Mouse (Mus musculus) B cell, adult 2 months (primary cell): ENCODE measurements at regions not wholly inside any gene's neighbourhood (a gene's known extent, or its start where the extent isn't known, plus 50 kb on each side); places are given as distances from the start of the nearest gene placed in this dataset.

Experiments
- DNase-seq, 2 experiments: peaks; one replicate each; pipeline ENCODE4 v3.0.0; 2022

- DNase-seq, result no peak
Observed at GRCm38 (mm10) chr6:100517662-100518061, 153.3 kb downstream of the Shq1 start.

GRCm38 (mm10) chr6:100512676-100513075 lies 158.3 kb downstream of the Shq1 start:
- peak; percentile 65 to 69 for DNase-seq

GRCm38 (mm10) chr6:100510676-100511075 lies 160.3 kb downstream of the Shq1 start:
- DNase-seq, result no peak

GRCm38 (mm10) chr6:100505506-100506247 lies 165.3 kb downstream of the Shq1 start:
- DNase-seq, result no peak

- DNase-seq, result no peak
Observed at GRCm38 (mm10) chr6:100502961-100503782, 167.8 kb downstream of the Shq1 start.

GRCm38 (mm10) chr6:100502139-100502538 lies 168.8 kb downstream of the Shq1 start:
- no peak for DNase-seq

GRCm38 (mm10) chr6:100500741-100501140 lies 170.2 kb downstream of the Shq1 start:
- no peak for DNase-seq

- no peak for DNase-seq
Observed at GRCm38 (mm10) chr6:100500060-100500459, 170.9 kb downstream of the Shq1 start.

GRCm38 (mm10) chr6:100498861-100499271 lies 172.1 kb downstream of the Shq1 start:
- no peak for DNase-seq

GRCm38 (mm10) chr6:100498126-100498525 lies 172.8 kb downstream of the Shq1 start:
- DNase-seq, result no peak

GRCm38 (mm10) chr6:100496135-100496534 lies 174.8 kb downstream of the Shq1 start:
- DNase-seq, result no peak

- DNase-seq, result no peak
Observed at GRCm38 (mm10) chr6:100495131-100495530, 175.8 kb downstream of the Shq1 start.

- DNase-seq, result no peak
Observed at GRCm38 (mm10) chr6:100493558-100493957, 177.4 kb downstream of the Shq1 start.

- DNase-seq, result no peak
Observed at GRCm38 (mm10) chr6:100491811-100492210, 179.1 kb downstream of the Shq1 start.

- DNase-seq, result no peak
Observed at GRCm38 (mm10) chr6:100490920-100491712, 179.8 kb downstream of the Shq1 start.

- no peak for DNase-seq
Observed at GRCm38 (mm10) chr6:100483836-100484235, 187.1 kb downstream of the Shq1 start.

- no peak for DNase-seq
Observed at GRCm38 (mm10) chr6:100483084-100483810, 187.7 kb downstream of the Shq1 start.

- no peak for DNase-seq
Observed at GRCm38 (mm10) chr6:100482572-100482971, 188.4 kb downstream of the Shq1 start.

- DNase-seq, result peak; percentile 6 to 14
Observed at GRCm38 (mm10) chr6:100480525-100480924, 190.4 kb downstream of the Shq1 start.

GRCm38 (mm10) chr6:100479881-100480280 lies 191.1 kb downstream of the Shq1 start:
- no peak for DNase-seq

- DNase-seq, result no peak
Observed at GRCm38 (mm10) chr6:100479455-100479854, 191.5 kb downstream of the Shq1 start.

GRCm38 (mm10) chr6:100476550-100477366 lies 189.5 kb upstream of the Rybp start:
- DNase-seq, result no peak
